Mouse (Mus musculus) kidney, embryonic 16.5 days (tissue): ENCODE measurements around the gene Cdkal1. TPM values are rescaled to one million over a fixed set of nuclear protein-coding genes. Genes with fewer than 3 reads are reported as not detected.

ENCODE experiments used
- ATAC-seq: fragments of 200-750 bp; cut with Nextera tagmentation; 2 replicates; pipeline ENCODE4 v1.8.0; 2017; ENCODE audit warnings: moderate TSS enrichment; ENCODE audit not compliant: low FRiP score, low TSS enrichment
- H3K27ac ChIP-seq: fragments of 300-500 bp; sonication (generic); 2 replicates; pipeline ENCODE4 v1.5.1; 2014; ENCODE audit warnings: low read length
- H3K27me3 ChIP-seq: fragments of 300-500 bp; sonication (generic); 2 replicates; pipeline ENCODE4 v1.6.1; 2014; ENCODE audit warnings: low read length, control low read depth, mixed read lengths; ENCODE audit not compliant: insufficient read depth
- H3K36me3 ChIP-seq: fragments of 300-500 bp; sonication (generic); 2 replicates; pipeline ENCODE4 v1.6.1; 2014; ENCODE audit warnings: low read length, control low read depth, mixed read lengths; ENCODE audit not compliant: insufficient read depth
- H3K4me1 ChIP-seq: fragments of 300-500 bp; sonication (generic); 2 replicates; pipeline ENCODE4 v1.6.1; 2014; ENCODE audit warnings: low read length, control low read depth, mixed read lengths; ENCODE audit not compliant: insufficient read depth
- H3K4me2 ChIP-seq: fragments of 300-500 bp; sonication (generic); replicated peaks from 2 replicates; pipeline ENCODE4 v1.6.1; 2014; ENCODE audit warnings: low read depth, low read length
- H3K4me3 ChIP-seq: fragments of 300-500 bp; sonication (generic); 2 replicates; pipeline ENCODE4 v1.5.1; 2014; ENCODE audit warnings: mild to moderate bottlenecking, low read length
- H3K9ac ChIP-seq: fragments of 300-500 bp; sonication (generic); replicated peaks from 2 replicates; pipeline ENCODE4 v1.6.1; 2014; ENCODE audit warnings: low read length
- H3K9me3 ChIP-seq: fragments of 300-500 bp; sonication (generic); 2 replicates; pipeline ENCODE4 v1.6.1; 2016; ENCODE audit warnings: low read length, control low read depth
- WGBS: fragments of 180-500 bp; shearing (Covaris S2); extraction: QIAGEN DNeasy Blood & Tissue Kit; methylation state at CpG from one replicate; pipeline ENCODE4 v1.1.7; 2014; 5-methylcytosine and 5-hydroxymethylcytosine counted together
- polyA plus RNA-seq: library from polyadenylated mRNA; unstranded; fragments of >200 nt; fragmentation: Nextera tagmentation; extraction: Ambion mirVana; gene quantifications from 2 replicates; pipeline ENCODE4 v1.2.1, GENCODE M21; 2015

The Cdkal1 gene
- polyA plus RNA-seq, 1 experiment from 2014 or later: 31.3 TPM

- Histone ChIP-seq H3K9me3 (no peaks in the 10 kb centered on the region), H3K4me3 (no peak overlapping the region), H3K36me3 (no peaks in the 10 kb centered on the region), H3K4me2 (no peak overlapping the region), H3K9ac (no peak overlapping the region), H3K4me1 (no peaks in the 10 kb centered on the region), H3K27ac (no peak overlapping the region), H3K27me3 (no peaks in the 10 kb centered on the region)
- WGBS: 77% methylated on average over 4 of the region's 4 CpGs
- ATAC-seq: no peak
Observed at GRCm38 (mm10) chr13:29521321-29521720, 334.2 kb downstream of the Cdkal1 start.

GRCm38 (mm10) chr13:29514071-29514470 lies 341.4 kb downstream of the Cdkal1 start:
- no peaks in the 10 kb centered on the region for H3K4me1 ChIP-seq
- H3K27ac ChIP-seq: no peak overlapping the region
- H3K36me3 ChIP-seq: no peaks in the 10 kb centered on the region
- H3K27me3 ChIP-seq: no peaks in the 10 kb centered on the region
- no peaks in the 10 kb centered on the region for H3K9me3 ChIP-seq
- H3K9ac ChIP-seq: no peak overlapping the region
- no peak overlapping the region for H3K4me3 ChIP-seq
- WGBS: 96% methylated on average over 1 of the region's 1 CpGs
- ATAC-seq: no peak
- H3K4me2 ChIP-seq: no peak overlapping the region

DNA sequence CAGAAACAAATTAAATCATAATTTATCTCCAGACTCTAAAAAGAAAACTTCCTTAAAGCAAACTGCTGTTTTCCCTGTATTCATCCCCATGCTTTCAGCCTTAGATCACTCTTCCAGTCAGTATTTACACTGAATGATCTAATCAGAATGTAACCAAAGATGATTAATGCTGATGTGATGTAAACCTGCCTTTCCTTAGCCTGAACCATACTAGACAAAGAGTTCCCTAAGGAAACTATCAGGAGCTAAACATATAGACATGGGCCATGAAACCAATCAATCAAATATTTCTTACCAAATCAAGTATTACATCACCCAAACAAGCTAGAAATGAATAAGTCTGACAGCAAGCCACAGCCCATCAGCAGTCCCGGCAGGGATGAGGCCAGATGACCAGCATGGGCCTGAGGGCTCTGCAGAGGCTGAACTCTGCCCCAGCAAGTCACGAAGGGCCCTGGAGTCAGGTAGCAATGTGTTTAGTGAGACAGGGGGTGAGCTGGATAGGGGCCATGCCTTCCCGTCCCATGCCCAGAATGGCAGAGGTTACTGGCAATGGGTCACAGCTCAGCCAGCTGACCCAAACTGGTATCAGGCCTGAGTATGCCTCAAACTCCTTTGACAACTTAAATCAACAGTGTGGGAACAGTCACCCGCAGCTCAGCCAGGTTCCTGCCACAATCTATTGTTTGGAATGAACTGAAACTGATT lies 350.5 kb downstream of the Cdkal1 start:
- 66% methylated on average over 4 of the region's 4 CpGs for WGBS
- Histone ChIP-seq H3K27ac (no peak overlapping the region), H3K4me2 (no peak overlapping the region), H3K36me3 (no peaks in the 10 kb centered on the region), H3K9me3 (no peaks in the 10 kb centered on the region), H3K9ac (no peak overlapping the region), H3K4me3 (no peak overlapping the region), H3K4me1 (peaks cover 6% of the 10 kb centered on the region; the same call in 1 of the 2 replicates), H3K27me3 (no peaks in the 10 kb centered on the region)
- ATAC-seq: no peak

DNA sequence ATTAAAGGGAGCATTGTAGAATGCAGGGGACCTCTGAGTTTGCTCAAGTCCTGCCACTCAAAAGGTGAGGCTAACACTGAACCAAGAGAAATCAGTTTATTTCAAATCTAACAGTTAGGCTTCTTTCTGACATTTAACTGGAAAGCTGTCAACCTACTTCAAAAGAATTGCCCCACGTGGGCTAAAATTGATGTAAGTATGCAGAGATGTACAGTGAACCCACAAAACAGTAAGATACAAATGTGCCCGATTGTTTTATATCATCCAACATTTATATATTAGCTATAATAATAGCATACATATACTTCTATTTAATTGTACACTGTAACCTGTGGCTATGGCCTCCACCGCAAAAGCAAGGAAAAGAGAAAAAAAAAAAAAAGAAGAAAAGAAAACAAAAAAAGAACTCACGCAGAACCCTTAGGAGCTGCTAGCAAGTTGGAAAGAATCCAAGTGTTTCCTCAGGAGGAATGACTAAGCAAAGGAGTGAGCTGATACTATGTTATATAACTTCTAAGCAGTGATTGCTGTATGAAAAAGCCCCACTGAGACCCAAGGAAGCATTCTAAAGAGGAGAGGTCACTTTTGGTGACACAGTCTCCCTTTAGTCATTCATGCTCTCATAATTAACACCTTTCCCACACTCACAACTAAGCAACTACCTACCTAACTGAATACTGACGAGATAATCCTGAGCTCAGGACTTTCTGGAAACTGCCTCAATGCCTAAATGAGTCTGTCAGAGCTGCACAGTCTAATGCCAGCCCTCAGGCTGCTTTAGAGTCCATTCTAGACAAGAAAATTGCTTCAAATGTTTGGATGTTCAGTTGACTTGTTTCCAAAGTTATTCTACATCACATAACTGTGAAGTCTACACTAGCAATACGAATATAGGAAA lies 352.1 kb downstream of the Cdkal1 start:
- H3K9ac ChIP-seq: no peak overlapping the region
- H3K4me1 ChIP-seq: peaks cover 6% of the 10 kb centered on the region; the same call in 1 of the 2 replicates
- WGBS: 53% methylated on average over 6 of the region's 6 CpGs
- H3K9me3 ChIP-seq: no peaks in the 10 kb centered on the region
- no peaks in the 10 kb centered on the region for H3K27me3 ChIP-seq
- no peaks in the 10 kb centered on the region for H3K36me3 ChIP-seq
- ATAC-seq: no peak
- H3K4me3 ChIP-seq: no peak overlapping the region
- no peak overlapping the region for H3K27ac ChIP-seq
- no peak overlapping the region for H3K4me2 ChIP-seq

DNA sequence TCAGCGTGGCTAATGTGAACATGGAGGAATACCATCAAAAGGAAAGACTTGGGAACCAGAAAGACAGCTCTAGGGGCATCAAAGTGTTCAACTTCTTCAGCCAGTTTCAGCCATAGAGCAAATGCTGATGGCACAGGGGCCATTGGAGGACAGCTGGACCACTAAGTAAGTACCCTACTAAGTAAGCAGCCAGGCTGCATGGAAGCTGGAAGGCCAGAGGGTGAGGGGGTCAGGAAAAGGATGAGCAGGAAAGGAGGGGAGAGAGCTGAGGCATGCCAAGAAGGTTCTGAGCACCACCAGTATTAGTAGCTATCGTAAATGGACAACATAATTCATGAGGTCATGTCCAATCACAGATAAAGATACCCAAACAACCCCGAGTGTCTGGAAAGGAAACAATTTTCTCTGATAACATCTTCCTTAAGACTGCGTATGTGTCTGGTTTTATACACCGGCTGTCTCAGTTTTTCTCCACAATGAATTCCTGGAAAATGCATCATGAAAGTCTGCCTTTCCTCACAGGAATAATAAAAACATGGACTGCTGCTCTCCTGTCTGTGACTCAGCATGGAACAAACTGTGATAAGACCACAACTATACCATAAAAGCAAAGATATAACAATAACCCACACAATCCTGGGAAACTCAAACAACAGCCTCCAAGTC lies 352.9 kb downstream of the Cdkal1 start:
- ATAC-seq: no peak
- no peak overlapping the region for H3K27ac ChIP-seq
- H3K27me3 ChIP-seq: no peaks in the 10 kb centered on the region
- H3K4me1 ChIP-seq: peaks cover 6% of the 10 kb centered on the region; the same call in 1 of the 2 replicates
- 50% methylated on average over 5 of the region's 5 CpGs for WGBS
- no peaks in the 10 kb centered on the region for H3K9me3 ChIP-seq
- H3K4me3 ChIP-seq: no peak overlapping the region
- no peak overlapping the region for H3K4me2 ChIP-seq
- no peak overlapping the region for H3K9ac ChIP-seq
- H3K36me3 ChIP-seq: no peaks in the 10 kb centered on the region

- WGBS: 76% methylated on average over 2 of the region's 2 CpGs
Observed at GRCm38 (mm10) chr13:29501173-29501572, 354.3 kb downstream of the Cdkal1 start.

DNA sequence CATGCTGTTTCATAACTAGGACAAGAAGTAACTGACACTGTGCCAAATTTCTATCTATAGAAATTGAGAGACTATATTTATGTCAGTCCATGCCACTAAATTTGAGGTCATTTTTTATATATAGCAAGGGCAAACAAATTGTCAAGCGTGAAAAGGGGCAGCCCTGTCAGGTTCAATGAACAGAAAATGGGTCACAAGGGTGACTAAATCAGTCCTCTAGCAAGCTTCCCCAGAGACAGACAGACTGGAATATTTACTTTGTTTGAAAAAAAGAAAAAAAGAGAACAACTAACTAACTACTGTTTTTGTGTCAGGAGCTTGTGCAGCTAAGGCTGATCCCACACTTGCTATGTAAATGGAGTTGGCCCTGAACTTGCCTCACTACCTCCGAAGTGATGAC lies 355.7 kb downstream of the Cdkal1 start:
- no peak overlapping the region for H3K4me2 ChIP-seq
- no peak for ATAC-seq
- H3K4me1 ChIP-seq: peaks cover 3% of the 10 kb centered on the region; the same call in 1 of the 2 replicates
- no peak overlapping the region for H3K4me3 ChIP-seq
- H3K36me3 ChIP-seq: no peaks in the 10 kb centered on the region
- no peak overlapping the region for H3K9ac ChIP-seq
- no peaks in the 10 kb centered on the region for H3K27me3 ChIP-seq
- H3K27ac ChIP-seq: no peak overlapping the region
- 62% methylated on average over 2 of the region's 2 CpGs for WGBS
- H3K9me3 ChIP-seq: no peaks in the 10 kb centered on the region

More at GRCm38 (mm10) chr13:29501173-29501572, 354.3 kb downstream of the Cdkal1 start:
- Histone ChIP-seq H3K4me1 (peaks cover 6% of the 10 kb centered on the region; the same call in 1 of the 2 replicates), H3K36me3 (no peaks in the 10 kb centered on the region), H3K9ac (no peak overlapping the region), H3K9me3 (no peaks in the 10 kb centered on the region), H3K27me3 (no peaks in the 10 kb centered on the region), H3K4me2 (no peak overlapping the region), H3K4me3 (no peak overlapping the region), H3K27ac (no peak overlapping the region)
- no peak for ATAC-seq

DNA sequence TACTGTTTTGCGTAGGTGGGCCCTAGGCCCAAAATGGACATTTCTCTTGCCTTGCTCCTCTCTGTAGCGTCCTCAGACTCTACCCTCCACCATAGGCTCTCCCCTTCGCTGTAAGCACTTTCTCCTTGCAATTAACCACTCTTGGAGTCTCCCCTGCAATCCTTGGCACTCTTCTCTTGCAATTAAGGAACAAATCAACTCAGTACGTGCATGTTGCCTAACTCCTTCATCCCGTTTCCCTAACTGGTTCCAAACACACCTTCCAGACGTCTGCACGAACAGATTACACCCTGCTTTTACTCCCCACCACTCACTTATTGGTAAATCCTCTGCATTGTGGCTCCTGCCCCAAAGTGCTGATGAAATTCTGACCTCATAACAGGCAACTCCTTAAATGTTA lies 358.2 kb downstream of the Cdkal1 start:
- Histone ChIP-seq H3K36me3 (no peaks in the 10 kb centered on the region), H3K27ac (no peak overlapping the region), H3K27me3 (no peaks in the 10 kb centered on the region), H3K9me3 (no peaks in the 10 kb centered on the region), H3K9ac (no peak overlapping the region), H3K4me3 (no peak overlapping the region), H3K4me1 (no peaks in the 10 kb centered on the region), H3K4me2 (no peak overlapping the region)
- ATAC-seq: no peak
- 80% methylated on average over 7 of the region's 7 CpGs for WGBS

- Histone ChIP-seq H3K4me1 (0 out of 2 replicates have a peak, but pooled peaks cover 6% of the 10 kb centered on the region), H3K27me3 (no peaks in the 10 kb centered on the region), H3K9ac (no peak overlapping the region), H3K9me3 (no peaks in the 10 kb centered on the region), H3K36me3 (no peaks in the 10 kb centered on the region), H3K27ac (no peak overlapping the region), H3K4me2 (no peak overlapping the region), H3K4me3 (no peak overlapping the region)
- 90% methylated on average over 8 of the region's 8 CpGs for WGBS
- no peak for ATAC-seq
Observed at GRCm38 (mm10) chr13:29490341-29490740, 365.1 kb downstream of the Cdkal1 start.
